Mouse (Mus musculus): ENCODE data around the gene Sik3.

GRCm38 (mm10) chr9:45985229-45985567, 27.4 kb upstream of the Sik3 start:
- TF ChIP-seq CTCF (IDR thresholded peaks at IDR 0.05; ENCODE audit: low read depth, low read length), result no peak
- TF ChIP-seq POLR2A (IDR thresholded peaks at IDR 0.05; ENCODE audit: extremely low read depth, insufficient read depth, low read length), result no peak
